Mouse (Mus musculus): ENCODE measurements around the gene Limch1.

GRCm38 (mm10) chr5:66881901-66882341 is 136.3 kb downstream of the Limch1 start:
- TF ChIP-seq EP300 (IDR thresholded peaks at IDR 0.05; ENCODE audit: low read depth) (no peak), CTCF (IDR thresholded peaks at IDR 0.05; ENCODE audit: low read depth) (no peak)

Data from liver, embryonic 14.5 days (tissue).